Mouse (Mus musculus): Measurements from ENCODE around the gene Mcrip2. TPM values are rescaled to one million over a fixed set of nuclear protein-coding genes. Genes with fewer than 3 reads are reported as not detected.
A peak's percentile ranks its signal among the peaks of the same experiment; 100 is the strongest.

Gene Mcrip2
- 100 to 1,000 TPM in 1 of 2 experiments, 10 to 100 TPM in 1; 85.3 to 117 TPM for total RNA-seq (2021)
- long read RNA-seq, experiment 1, transcript Mcrip2-201 (5 exons, 842 nt) = major isoform, 31 of 45 reads
- long read RNA-seq, experiment 1, partial matches to known transcripts = 8 of 45 reads
- long read RNA-seq, experiment 1, other reads (novel, unspliced or antisense) = 5 of 45 reads
- long read RNA-seq, experiment 2, transcript Mcrip2-201 (5 exons, 842 nt) = major isoform, 45 of 72 reads
- long read RNA-seq, experiment 2, partial matches to known transcripts = 18 of 72 reads
- long read RNA-seq, experiment 2, other reads (novel, unspliced or antisense) = 6 of 72 reads

- TF ChIP-seq CTCF (IDR thresholded peaks at IDR 0.05) = 0 out of 2 replicates have a peak, but pooled peaks have one; percentile 11
- DNase-seq = peak; percentile 92
- H3K4me3 ChIP-seq = peak within 1 kb of the TSS; percentile 85
- H3K27ac ChIP-seq = peak within 1 kb of the TSS; percentile 99
- intact Hi-C loops (cut with DNase I) = loop anchor here (5.0 kb wide), 1 partner anchor 36 kb away; the partner anchor contains the start of gene Stub1
These were observed at the start of gene Mcrip2 for GRCm38 (mm10) chr17:25868601-25869191. TSS of gene Mcrip2 (minus strand) at chr17:25868764.

- intact Hi-C loops (cut with DNase I) = loop anchor here (2.0 to 5.0 kb wide), 2 partner anchors 41 to 63 kb away; partner anchors contain the start of gene Mettl26
- Histone ChIP-seq H3K4me3 (peak overlapping the region; percentile 95), H3K27ac (peak overlapping the region; percentile 93)
- no peak for TF ChIP-seq CTCF (IDR thresholded peaks at IDR 0.05)
- DNase-seq = no peak
These were observed 49.6 kb upstream of the Mcrip2 start for GRCm38 (mm10) chr17:25918037-25918750.

- H3K27ac ChIP-seq = no peak overlapping the region
- no peak for TF ChIP-seq CTCF (IDR thresholded peaks at IDR 0.05)
- DNase-seq = no peak
- intact Hi-C loops (cut with DNase I) = loop anchor here (5.0 kb wide), 1 partner anchor 40 kb away; the partner anchor contains the start of gene Mettl26
- H3K4me3 ChIP-seq = no peak overlapping the region
These were observed 48.5 kb upstream of the Mcrip2 start for GRCm38 (mm10) chr17:25916931-25917647.

GRCm38 (mm10) chr17:25914295-25914694, 45.7 kb upstream of the Mcrip2 start:
- Histone ChIP-seq H3K27ac (peak overlapping the region; percentile 80), H3K4me3 (peak overlapping the region; percentile 47)
- intact Hi-C loops (cut with DNase I) = no loop called here
- DNase-seq = no peak
- TF ChIP-seq CTCF (IDR thresholded peaks at IDR 0.05) = no peak

- TF ChIP-seq CTCF (IDR thresholded peaks at IDR 0.05) = no peak
- peak overlapping the region; percentile 47 for H3K4me3 ChIP-seq
- no peak for DNase-seq
- H3K27ac ChIP-seq = peak overlapping the region; percentile 80
- intact Hi-C loops (cut with DNase I) = no loop called here
These were observed 45.3 kb upstream of the Mcrip2 start for GRCm38 (mm10) chr17:25913877-25914275.

- no peak for TF ChIP-seq CTCF (IDR thresholded peaks at IDR 0.05)
- H3K27ac ChIP-seq = peak overlapping the region; percentile 80
- no peak for DNase-seq
- intact Hi-C loops (cut with DNase I) = no loop called here
- peak overlapping the region; percentile 47 for H3K4me3 ChIP-seq
These were observed 44.8 kb upstream of the Mcrip2 start for GRCm38 (mm10) chr17:25913186-25913876.

GRCm38 (mm10) chr17:25911816-25912215, 43.3 kb upstream of the Mcrip2 start:
- DNase-seq = peak; percentile 46
- H3K27ac ChIP-seq = peak overlapping the region; percentile 41
- intact Hi-C loops (cut with DNase I) = no loop called here
- no peak overlapping the region for H3K4me3 ChIP-seq
- no peak for TF ChIP-seq CTCF (IDR thresholded peaks at IDR 0.05)

- intact Hi-C loops (cut with DNase I) = no loop called here
- no peak for TF ChIP-seq CTCF (IDR thresholded peaks at IDR 0.05)
- H3K4me3 ChIP-seq = no peak overlapping the region
- no peak overlapping the region for H3K27ac ChIP-seq
- DNase-seq = no peak
These were observed 39.1 kb upstream of the Mcrip2 start for GRCm38 (mm10) chr17:25907640-25908039.

- intact Hi-C loops (cut with DNase I) = no loop called here
- TF ChIP-seq CTCF (IDR thresholded peaks at IDR 0.05) = no peak
- H3K27ac ChIP-seq = no peak overlapping the region
- no peak for DNase-seq
- H3K4me3 ChIP-seq = no peak overlapping the region
These were observed 34.5 kb upstream of the Mcrip2 start for GRCm38 (mm10) chr17:25903061-25903460.

- intact Hi-C loops (cut with DNase I) = no loop called here
- TF ChIP-seq CTCF (IDR thresholded peaks at IDR 0.05) = no peak
- Histone ChIP-seq H3K27ac (no peak overlapping the region), H3K4me3 (no peak overlapping the region)
- no peak for DNase-seq
These were observed 31.6 kb upstream of the Mcrip2 start for GRCm38 (mm10) chr17:25900193-25900592.

- H3K27ac ChIP-seq = no peak overlapping the region
- intact Hi-C loops (cut with DNase I) = loop anchor here (2.0 kb wide), 2 partner anchors 25 to 117 kb away; no protein-coding TSS in a partner anchor
- DNase-seq = no peak
- H3K4me3 ChIP-seq = no peak overlapping the region
- TF ChIP-seq CTCF (IDR thresholded peaks at IDR 0.05) = no peak
These were observed 27.3 kb upstream of the Mcrip2 start for GRCm38 (mm10) chr17:25895891-25896290.

GRCm38 (mm10) chr17:25895415-25895814, 26.9 kb upstream of the Mcrip2 start:
- no peak for TF ChIP-seq CTCF (IDR thresholded peaks at IDR 0.05)
- intact Hi-C loops (cut with DNase I) = loop anchor here (2.0 kb wide), 2 partner anchors 25 to 117 kb away; no protein-coding TSS in a partner anchor
- no peak for DNase-seq

More at GRCm38 (mm10) chr17:25895415-25895814, 26.9 kb upstream of the Mcrip2 start:
- no peak overlapping the region for H3K4me3 ChIP-seq
- no peak overlapping the region for H3K27ac ChIP-seq

All from gastrocnemius, adult 2 months (tissue).